Mouse (Mus musculus): ENCODE data around the gene Gm13043.
"Not testable (repeated sequence)": the region's sequence is repeated elsewhere in the genome, so short reads cannot be mapped to it uniquely, and the experiment has no call there.

Gene Gm13043

DNA sequence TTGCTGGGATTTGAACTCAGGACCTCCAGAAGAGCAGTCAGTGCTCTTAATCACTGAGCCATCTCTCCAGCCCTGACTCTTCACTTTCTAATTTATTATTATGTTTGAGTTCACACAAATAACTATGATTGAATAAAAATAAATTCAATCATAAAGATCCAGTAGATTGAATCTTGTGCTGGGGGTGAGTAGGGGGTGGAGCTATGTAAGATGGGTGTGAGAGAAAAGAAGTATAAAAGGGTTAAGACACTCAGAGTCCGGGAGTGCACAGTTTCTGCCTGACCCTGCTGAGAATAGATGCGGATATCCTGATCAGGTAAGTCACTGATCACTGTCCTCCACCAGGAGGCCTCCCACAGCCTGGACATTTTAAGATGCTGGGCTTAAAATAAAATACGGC is at the start of gene Gm13043:
TSS of gene Gm13043 (plus strand) at position 301 of the 400 bp plus-strand sequence.
- no peak for DNase-seq (ENCODE audit: low spot score in 2 of 2)

DNA sequence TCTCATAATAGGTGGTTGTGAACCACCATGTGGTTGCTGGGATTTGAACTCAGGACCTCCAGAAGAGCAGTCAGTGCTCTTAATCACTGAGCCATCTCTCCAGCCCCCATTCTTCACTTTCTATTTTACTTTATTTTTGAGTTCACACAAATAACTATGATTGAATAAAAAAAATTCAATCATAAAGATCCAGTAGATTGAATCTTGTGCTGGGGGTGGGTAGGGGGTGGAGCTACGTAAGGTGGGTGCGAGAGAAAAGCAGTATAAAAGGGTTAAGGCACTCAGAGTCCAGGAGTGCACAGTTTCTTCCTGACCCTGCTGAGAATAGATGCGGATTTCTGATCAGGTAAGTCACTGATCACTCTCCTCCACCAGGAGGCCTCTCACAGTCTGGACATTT is 24.5 kb downstream of the Gm13043 start, which contains the start of gene Gm13040:
TSS of gene Gm13040 (plus strand) at position 301 of the 400 bp plus-strand sequence.
- not testable (repeated sequence) for DNase-seq (ENCODE audit: low spot score in 2 of 2)

DNA sequence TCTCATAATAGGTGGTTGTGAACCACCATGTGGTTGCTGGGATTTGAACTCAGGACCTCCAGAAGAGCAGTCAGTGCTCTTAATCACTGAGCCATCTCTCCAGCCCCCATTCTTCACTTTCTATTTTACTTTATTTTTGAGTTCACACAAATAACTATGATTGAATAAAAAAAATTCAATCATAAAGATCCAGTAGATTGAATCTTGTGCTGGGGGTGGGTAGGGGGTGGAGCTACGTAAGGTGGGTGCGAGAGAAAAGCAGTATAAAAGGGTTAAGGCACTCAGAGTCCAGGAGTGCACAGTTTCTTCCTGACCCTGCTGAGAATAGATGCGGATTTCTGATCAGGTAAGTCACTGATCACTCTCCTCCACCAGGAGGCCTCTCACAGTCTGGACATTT is 40.3 kb downstream of the Gm13043 start, which contains the start of the genes BC080695 and Gm13057:
TSS of gene BC080695 (plus strand) at position 301 of the 400 bp plus-strand sequence.
TSS of gene Gm13057 (plus strand) at position 310 of the 400 bp plus-strand sequence.
- not testable (repeated sequence) for DNase-seq (ENCODE audit: low spot score in 2 of 2)

All from frontal cortex, postnatal 25 days (tissue).